Mouse (Mus musculus) heart, embryonic 14.5 days (tissue): ENCODE data around the gene Cdcp2. TPM values are rescaled to one million over a fixed set of nuclear protein-coding genes. Genes with fewer than 3 reads are reported as not detected.

Source experiments
- ATAC-seq: fragments of 200-750 bp; cut with Nextera tagmentation; 2 replicates; pipeline ENCODE4 v1.8.0; 2017; ENCODE audit warnings: low read depth, moderate TSS enrichment; ENCODE audit not compliant: insufficient number of reproducible peaks, insufficient read depth, low FRiP score
- H3K27ac ChIP-seq, 2 experiments: fragments of 200-500 bp in 1 of 2; fragments of 300-500 bp in 1 of 2; sonication (generic) in 1 of 2; replicated peaks in 1 of 2; 2 replicates each; pipeline ENCODE4 v1.5.1; 2012 to 2014; ENCODE audit warnings: low read depth in 2 of 2, low read length in 2 of 2, control low read depth in 1 of 2, mild to moderate bottlenecking in 1 of 2, mixed read lengths in 1 of 2; ENCODE audit not compliant: control insufficient read depth in 1 of 2, insufficient read depth in 1 of 2
- H3K27me3 ChIP-seq: fragments of 300-500 bp; sonication (generic); 2 replicates; pipeline ENCODE4 v1.6.1; 2014; ENCODE audit warnings: mild to moderate bottlenecking, low read length, control low read depth; ENCODE audit not compliant: control insufficient read depth, insufficient read depth
- H3K36me3 ChIP-seq: fragments of 300-500 bp; sonication (generic); 2 replicates; pipeline ENCODE4 v1.6.1; 2014; ENCODE audit warnings: mild to moderate bottlenecking, control low read depth, low read length, mixed read lengths; ENCODE audit not compliant: control insufficient read depth, insufficient read depth
- H3K4me1 ChIP-seq, 2 experiments: fragments of 200-500 bp in 1 of 2; fragments of 300-500 bp in 1 of 2; sonication (generic) in 1 of 2; 2 replicates each; pipeline ENCODE4 v1.6.1; 2012 to 2014; ENCODE audit warnings: low read length in 2 of 2, control low read depth in 1 of 2, mixed read lengths in 1 of 2; ENCODE audit not compliant: control insufficient read depth in 2 of 2, insufficient read depth in 2 of 2
- H3K4me2 ChIP-seq: fragments of 300-500 bp; sonication (generic); 2 replicates; pipeline ENCODE4 v1.6.1; 2014; ENCODE audit warnings: mild to moderate bottlenecking, low read length
- H3K4me3 ChIP-seq, 2 experiments: fragments of 200-500 bp in 1 of 2; fragments of 300-500 bp in 1 of 2; sonication (generic) in 1 of 2; 2 replicates each; pipeline ENCODE4 v1.5.1; 2012 to 2014; ENCODE audit warnings: low read length in 2 of 2, mild to moderate bottlenecking in 2 of 2, control low read depth in 1 of 2, low read depth in 1 of 2, moderate library complexity in 1 of 2; ENCODE audit not compliant: control insufficient read depth in 1 of 2, insufficient read depth in 1 of 2
- H3K9ac ChIP-seq: fragments of 300-500 bp; sonication (generic); 2 replicates; pipeline ENCODE4 v1.6.1; 2014; ENCODE audit warnings: mild to moderate bottlenecking, low read length
- H3K9me3 ChIP-seq: fragments of 300-500 bp; sonication (generic); 2 replicates; pipeline ENCODE4 v1.6.1; 2016; ENCODE audit warnings: low read length, control low read depth; ENCODE audit not compliant: control insufficient read depth
- WGBS: fragments of 180-500 bp; shearing (Covaris S2); extraction: QIAGEN DNeasy Blood & Tissue Kit; methylation state at CpG from one replicate; pipeline ENCODE4 v1.1.7; 2014; 5-methylcytosine and 5-hydroxymethylcytosine counted together
- polyA plus RNA-seq: library from polyadenylated mRNA; unstranded; fragments of >200 nt; fragmentation: Nextera tagmentation; extraction: Ambion mirVana; gene quantifications from 2 replicates; pipeline ENCODE4 v1.2.1, GENCODE M21; 2014

Gene Cdcp2
- polyA plus RNA-seq, 1 experiment from 2014 or later = not detected

DNA sequence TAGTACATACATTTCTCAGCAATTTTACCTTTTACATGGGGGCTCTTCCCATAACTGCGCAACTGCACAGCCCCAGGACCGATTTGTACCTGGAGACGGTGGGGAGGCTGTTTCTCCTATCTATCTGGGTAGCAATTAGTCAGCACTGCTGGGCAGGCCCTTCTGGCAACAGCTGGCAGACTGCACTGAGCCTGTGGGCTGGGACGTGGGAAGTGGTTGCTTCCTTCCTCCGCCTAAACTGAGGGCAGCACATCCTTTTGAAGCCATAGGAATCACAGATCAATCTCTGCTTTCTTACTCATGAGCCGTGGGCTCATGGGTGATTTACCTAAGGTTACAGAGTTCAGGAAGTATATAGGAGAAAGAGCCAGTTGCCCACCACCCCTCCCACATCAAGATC lies 37.9 kb upstream of the Cdcp2 start:
- ATAC-seq = no peak
- peaks cover 85% of the 10 kb centered on the region for H3K36me3 ChIP-seq

GRCm38 (mm10) chr4:107061560-107061959 lies 35.1 kb upstream of the Cdcp2 start:
- H3K4me3 ChIP-seq = no peak overlapping the region
- WGBS = 93% methylated on average over 4 of the region's 4 CpGs
- H3K9ac ChIP-seq = no peak overlapping the region
- H3K36me3 ChIP-seq = peaks cover 80% of the 10 kb centered on the region
- no peaks in the 10 kb centered on the region for H3K27me3 ChIP-seq
- no peak for ATAC-seq
- H3K9me3 ChIP-seq = no peaks in the 10 kb centered on the region
- no peak overlapping the region for H3K27ac ChIP-seq
- no peak overlapping the region for H3K4me2 ChIP-seq
- peaks cover 0 to 8% of the 10 kb centered on the region in 2 experiments; a peak in 2 of 4 replicates for H3K4me1 ChIP-seq

More for the DNA sequence above, 37.9 kb upstream of the Cdcp2 start:
- Histone ChIP-seq H3K27me3 (no peaks in the 10 kb centered on the region), H3K4me2 (no peak overlapping the region), H3K4me3 (no peak overlapping the region), H3K27ac (no peak overlapping the region), H3K9ac (no peak overlapping the region), H3K4me1 (no peaks in the 10 kb centered on the region), H3K9me3 (no peaks in the 10 kb centered on the region)
- WGBS = 76% methylated on average over 6 of the region's 6 CpGs

DNA sequence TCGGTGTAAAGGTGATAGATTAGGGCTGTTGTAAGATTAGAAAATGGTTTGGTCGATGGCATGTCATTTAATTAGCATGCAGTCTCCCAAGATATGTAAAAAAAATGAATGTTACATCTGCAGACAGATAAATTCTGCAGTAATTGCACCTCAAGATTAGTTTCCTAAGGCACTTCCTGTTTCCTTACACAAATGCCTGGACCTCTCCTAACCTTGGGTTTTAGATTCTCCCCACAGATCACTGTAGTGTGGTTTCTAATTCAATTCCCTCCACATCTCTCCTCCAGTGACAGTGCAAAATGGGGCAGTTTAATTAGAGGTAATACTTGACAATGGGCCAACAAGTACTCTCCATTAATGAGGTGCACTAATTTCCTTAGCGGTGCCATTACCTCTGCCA lies 33.5 kb upstream of the Cdcp2 start:
- WGBS = 72% methylated on average over 3 of the region's 3 CpGs
- H3K4me1 ChIP-seq = peaks cover 2 to 12% of the 10 kb centered on the region in 2 experiments; a peak in 2 of 4 replicates
- peaks cover 63% of the 10 kb centered on the region for H3K36me3 ChIP-seq
- H3K4me2 ChIP-seq = no peak overlapping the region
- H3K9ac ChIP-seq = no peak overlapping the region
- no peak for ATAC-seq
- no peak overlapping the region for H3K4me3 ChIP-seq
- no peaks in the 10 kb centered on the region for H3K27me3 ChIP-seq
- H3K27ac ChIP-seq = no peak overlapping the region
- H3K9me3 ChIP-seq = no peaks in the 10 kb centered on the region

GRCm38 (mm10) chr4:107064394-107065098 lies 32.1 kb upstream of the Cdcp2 start:
- Histone ChIP-seq H3K27ac (no peak overlapping the region), H3K36me3 (peaks cover 50% of the 10 kb centered on the region), H3K4me3 (no peak overlapping the region), H3K27me3 (0 out of 2 replicates have a peak, but pooled peaks cover 5% of the 10 kb centered on the region), H3K4me2 (no peak overlapping the region), H3K9ac (no peak overlapping the region), H3K9me3 (no peaks in the 10 kb centered on the region), H3K4me1 (peaks cover 2 to 12% of the 10 kb centered on the region in 2 experiments; a peak in 2 of 4 replicates)
- 83% methylated on average over 5 of the region's 5 CpGs for WGBS
- ATAC-seq = no peak

DNA sequence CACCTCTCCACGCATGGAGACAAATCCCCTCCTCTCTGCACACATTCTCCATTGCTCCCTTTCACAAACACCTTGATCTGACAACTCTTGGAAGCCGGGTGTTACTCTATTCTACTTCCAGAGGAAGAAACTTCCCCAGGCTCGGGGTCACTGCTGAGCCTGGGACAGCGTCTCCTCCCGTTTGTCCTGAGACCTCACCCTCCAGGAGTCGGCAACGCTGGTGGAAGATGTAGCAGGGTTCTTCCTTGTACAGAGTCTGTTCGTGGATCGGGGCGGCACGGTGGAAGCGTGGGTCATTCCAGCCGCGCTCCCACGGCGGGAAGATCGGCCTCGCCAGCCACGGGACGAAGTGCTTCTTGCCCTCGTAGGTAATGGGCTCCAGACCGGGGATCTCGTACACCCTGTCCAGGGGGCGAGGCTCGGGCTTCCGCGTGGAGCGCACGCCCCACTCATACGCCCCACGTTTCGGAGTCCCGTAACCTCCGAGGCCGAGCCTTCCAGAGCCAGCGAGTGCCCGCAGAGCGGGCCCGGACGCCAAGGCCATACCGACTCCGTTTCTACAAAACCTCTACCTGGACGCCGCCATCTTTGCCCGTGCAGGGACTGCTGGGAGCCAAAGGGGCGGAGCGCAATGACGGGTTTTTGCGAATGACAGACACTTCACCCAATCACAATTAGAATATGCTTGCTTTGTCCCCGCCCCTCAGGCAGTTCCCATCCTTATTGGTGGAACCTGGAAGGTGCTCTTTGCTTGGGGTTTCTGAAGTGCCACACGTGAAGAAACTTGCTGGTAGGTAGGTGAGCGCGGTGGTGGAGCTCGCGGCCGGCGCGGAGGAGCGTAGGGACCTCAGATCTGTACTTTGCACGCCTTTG lies 30.2 kb upstream of the Cdcp2 start, which contains the start of the genes Mrpl37 and Cyb5rl:
Gene Mrpl37, minus strand, starts transcription at position 617 of the 873 bp plus-strand sequence.
Gene Cyb5rl, plus strand, starts transcription at position 737 of the 873 bp plus-strand sequence.
- H3K27me3 ChIP-seq = 0 out of 2 replicates have a peak, but pooled peaks cover 5% of the 10 kb centered on the region
- H3K36me3 ChIP-seq = peaks cover 30% of the 10 kb centered on the region
- ATAC-seq = peak; percentile 95
- H3K4me1 ChIP-seq = peaks cover 2 to 12% of the 10 kb centered on the region in 2 experiments; a peak in 2 of 4 replicates
- H3K4me2 ChIP-seq = peak within 1 kb of the TSS; percentile 93
- H3K9me3 ChIP-seq = no peaks in the 10 kb centered on the region
- H3K27ac ChIP-seq = peak within 1 kb of the TSS in 1 of 2 experiments; percentile 26; a peak in 2 of 4 replicates
- peak within 1 kb of the TSS; percentile 88 for H3K9ac ChIP-seq
- H3K4me3 ChIP-seq = peak within 1 kb of the TSS; percentile 72 to 73
- under 1% methylated on average over 60 of the region's 60 CpGs for WGBS

GRCm38 (mm10) chr4:107067151-107067840 lies 29.4 kb upstream of the Cdcp2 start:
- Histone ChIP-seq H3K4me2 (peak overlapping the region; percentile 85), H3K4me1 (peaks cover 2 to 12% of the 10 kb centered on the region in 2 experiments; a peak in 2 of 4 replicates), H3K27ac (no peak overlapping the region), H3K9me3 (no peaks in the 10 kb centered on the region), H3K36me3 (peaks cover 22% of the 10 kb centered on the region), H3K4me3 (peak overlapping the region; percentile 63 to 73), H3K27me3 (0 out of 2 replicates have a peak, but pooled peaks cover 5% of the 10 kb centered on the region), H3K9ac (peak overlapping the region; percentile 75)
- peak; percentile 7; the same call in 1 of the 2 replicates for ATAC-seq
- 3% methylated on average over 33 of the region's 33 CpGs for whole genome bisulfite sequencing

DNA sequence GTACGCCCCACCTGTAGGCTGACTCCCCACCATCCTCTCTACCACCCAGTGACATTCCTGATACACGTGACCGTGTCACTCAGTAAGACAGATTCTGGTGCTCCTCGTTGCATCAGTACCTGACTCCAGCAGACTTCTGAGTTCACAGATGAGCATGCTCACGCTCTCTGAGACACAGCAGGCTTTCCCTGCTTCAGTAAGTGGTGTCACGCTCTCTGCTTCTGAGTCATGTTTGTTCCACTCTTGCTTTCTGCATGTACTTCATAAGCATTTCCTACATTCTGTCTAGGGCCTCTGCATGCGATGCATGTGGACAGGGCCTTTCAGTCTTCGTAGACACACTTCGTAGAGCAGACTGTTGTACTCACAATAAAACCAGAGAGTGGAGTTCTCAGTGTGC lies 24.3 kb upstream of the Cdcp2 start:
- 80% methylated on average over 9 of the region's 9 CpGs for WGBS
- no peaks in the 10 kb centered on the region for H3K36me3 ChIP-seq

More for the DNA sequence above, 24.3 kb upstream of the Cdcp2 start:
- Histone ChIP-seq H3K9me3 (no peaks in the 10 kb centered on the region), H3K4me3 (no peak overlapping the region), H3K27ac (no peak overlapping the region), H3K9ac (no peak overlapping the region), H3K4me1 (peaks cover 6 to 8% of the 10 kb centered on the region in 2 experiments; a peak in 2 of 4 replicates), H3K4me2 (no peak overlapping the region), H3K27me3 (0 out of 2 replicates have a peak, but pooled peaks cover 5% of the 10 kb centered on the region)
- no peak for ATAC-seq
